In genomic region chr7:119795311-119795710, GRCm38 (mm10) we compare ENCODE assay signal across 7 mouse cellular contexts. TPM values are rescaled to one million over a fixed set of nuclear protein-coding genes. Genes with fewer than 3 reads are reported as not detected.
A peak's percentile ranks its signal among the peaks of the same experiment; 100 is the strongest.
DNase-seq lines count a peak whose midpoint lies in the region; ATAC-seq and TF ChIP-seq lines count a peak whose summit lies in the region.

No protein-coding gene starts in this region.

- ATAC-seq in lung, postnatal 0 days, result no peak
- no peak for ATAC-seq in forebrain, embryonic 11.5 days (replicated peaks; ENCODE audit: low FRiP score)
- ATAC-seq in limb, embryonic 13.5 days (ENCODE audit: low FRiP score, low read depth), result no peak
- no peak for ATAC-seq in stomach, embryonic 14.5 days (ENCODE audit: insufficient number of reproducible peaks, insufficient read depth, low FRiP score, low read depth)

- no peaks in the 10 kb centered on the region for H3K36me3 ChIP-seq in lung, postnatal 0 days (ENCODE audit: insufficient read depth, low read length)
- H3K36me3 ChIP-seq in forebrain, embryonic 11.5 days (ENCODE audit: control insufficient read depth, insufficient read depth, low read length), result no peaks in the 10 kb centered on the region; the same call in 1 of the 2 replicates
- H3K36me3 ChIP-seq in limb, embryonic 13.5 days, result peaks cover 6% of the 10 kb centered on the region
- H3K36me3 ChIP-seq in stomach, embryonic 14.5 days (ENCODE audit: control insufficient read depth, insufficient read depth, low read length), result peaks cover 3% of the 10 kb centered on the region

- no peaks in the 10 kb centered on the region for H3K27me3 ChIP-seq in lung, postnatal 0 days (replicated peaks; ENCODE audit: insufficient read depth, low read length)
- no peaks in the 10 kb centered on the region for H3K27me3 ChIP-seq in forebrain, embryonic 11.5 days (ENCODE audit: control insufficient read depth, insufficient read depth, low read length)
- H3K27me3 ChIP-seq in limb, embryonic 13.5 days, result no peaks in the 10 kb centered on the region
- no peaks in the 10 kb centered on the region for H3K27me3 ChIP-seq in stomach, embryonic 14.5 days (ENCODE audit: control insufficient read depth, insufficient read depth, low read length)

- no peak for TF ChIP-seq EP300 in lung, postnatal 0 days (IDR thresholded peaks at IDR 0.05)

- peak overlapping the region; percentile 27 for H3K4me2 ChIP-seq in lung, postnatal 0 days (replicated peaks; ENCODE audit: low read depth, low read length)
- peak overlapping the region; percentile 44 for H3K4me2 ChIP-seq in forebrain, embryonic 11.5 days (ENCODE audit: low read depth, low read length, severe bottlenecking)
- H3K4me2 ChIP-seq in limb, embryonic 13.5 days (replicated peaks), result peak overlapping the region; percentile 57
- H3K4me2 ChIP-seq in stomach, embryonic 14.5 days (replicated peaks; ENCODE audit: low read depth, low read length), result peak overlapping the region; percentile 43

- H3K4me3 ChIP-seq in lung, postnatal 0 days (ENCODE audit: low read depth, low read length), result no peak overlapping the region
- peak overlapping the region; percentile 24 for H3K4me3 ChIP-seq in forebrain, embryonic 11.5 days (ENCODE audit: low read depth, low read length)
- H3K4me3 ChIP-seq in limb, embryonic 13.5 days, result peak overlapping the region; percentile 33
- peak overlapping the region; percentile 72 for H3K4me3 ChIP-seq in stomach, embryonic 14.5 days (ENCODE audit: low read depth, low read length)

- H3K4me1 ChIP-seq in lung, postnatal 0 days (ENCODE audit: insufficient read depth, low read depth, low read length), result no peaks in the 10 kb centered on the region
- H3K4me1 ChIP-seq in forebrain, embryonic 11.5 days (replicated peaks; ENCODE audit: control insufficient read depth, insufficient read depth, low read length), result no peaks in the 10 kb centered on the region; the same call in 1 of the 2 replicates
- H3K4me1 ChIP-seq in limb, embryonic 13.5 days, result peaks cover 14% of the 10 kb centered on the region
- H3K4me1 ChIP-seq in stomach, embryonic 14.5 days (ENCODE audit: control insufficient read depth, insufficient read depth, low read length), result peaks cover 5% of the 10 kb centered on the region; the same call in 1 of the 2 replicates

- TF ChIP-seq CTCF in lung, postnatal 0 days (IDR thresholded peaks at IDR 0.05), result no peak

- no peak overlapping the region for H3K27ac ChIP-seq in lung, postnatal 0 days (ENCODE audit: low read length)
- no peak overlapping the region for H3K27ac ChIP-seq in forebrain, embryonic 11.5 days (ENCODE audit: low read depth, low read length)
- no peak overlapping the region for H3K27ac ChIP-seq in limb, embryonic 13.5 days
- no peak overlapping the region for H3K27ac ChIP-seq in stomach, embryonic 14.5 days (ENCODE audit: low read length)

- H3K9ac ChIP-seq in lung, postnatal 0 days (replicated peaks; ENCODE audit: low read depth), result no peak overlapping the region
- peak overlapping the region; percentile 16; the same call in 1 of the 2 replicates for H3K9ac ChIP-seq in forebrain, embryonic 11.5 days (ENCODE audit: low read length)
- no peak overlapping the region; the same call in 1 of the 2 replicates for H3K9ac ChIP-seq in limb, embryonic 13.5 days
- no peak overlapping the region for H3K9ac ChIP-seq in stomach, embryonic 14.5 days (replicated peaks; ENCODE audit: low read depth, low read length)

- DNase-seq in lung, postnatal 0 days (ENCODE audit: low spot score), result no peak
- DNase-seq in lung, postnatal 10 days, result no peak
- DNase-seq in forebrain, embryonic 11.5 days (ENCODE audit: low spot score), result no peak
- no peak for DNase-seq in cerebellum, postnatal 10 days
- DNase-seq in embryo, embryonic 10 days (ENCODE audit: low spot score), result no peak

- H3K9me3 ChIP-seq in lung, postnatal 0 days (ENCODE audit: low read length), result no peaks in the 10 kb centered on the region
- no peaks in the 10 kb centered on the region for H3K9me3 ChIP-seq in forebrain, embryonic 11.5 days (ENCODE audit: control insufficient read depth, low read length)
- no peaks in the 10 kb centered on the region for H3K9me3 ChIP-seq in limb, embryonic 13.5 days
- H3K9me3 ChIP-seq in stomach, embryonic 14.5 days (ENCODE audit: control insufficient read depth, low read depth, low read length), result no peaks in the 10 kb centered on the region

RNA-seq across cellular contexts. Expression of gene Eri2, which starts 1.5 kb away (rescaled TPM):
- polyA plus RNA-seq in lung, postnatal 0 days (2015; fragmentation: Nextera tagmentation; extraction: Ambion mirVana), result 4.9 and 5.7 TPM in 2 replicates
- 39.1 and 43.1 TPM in 2 replicates for polyA plus RNA-seq in forebrain, embryonic 11.5 days (2014; fragmentation: Nextera tagmentation; extraction: Ambion mirVana)
- polyA plus RNA-seq in limb, embryonic 13.5 days (2015; fragmentation: Nextera tagmentation; extraction: Ambion mirVana), result 23.4 and 26.2 TPM in 2 replicates
- polyA plus RNA-seq in stomach, embryonic 14.5 days (2014; fragmentation: Nextera tagmentation; extraction: Ambion mirVana), result 27.5 and 27.9 TPM in 2 replicates

RNA-seq across cellular contexts. Expression of gene Rexo5, which starts 1.5 kb away (rescaled TPM):
- polyA plus RNA-seq in lung, postnatal 0 days (2015; fragmentation: Nextera tagmentation; extraction: Ambion mirVana), result 8.3 and 9.2 TPM in 2 replicates
- polyA plus RNA-seq in forebrain, embryonic 11.5 days (2014; fragmentation: Nextera tagmentation; extraction: Ambion mirVana), result 24.9 and 27.5 TPM in 2 replicates
- polyA plus RNA-seq in limb, embryonic 13.5 days (2015; fragmentation: Nextera tagmentation; extraction: Ambion mirVana), result 24.8 and 26.2 TPM in 2 replicates
- 22.9 and 25.0 TPM in 2 replicates for polyA plus RNA-seq in stomach, embryonic 14.5 days (2014; fragmentation: Nextera tagmentation; extraction: Ambion mirVana)

RNA-seq across cellular contexts. Expression of gene Acsm3, which starts 34.6 kb away (rescaled TPM):
- polyA plus RNA-seq in lung, postnatal 0 days (2015; fragmentation: Nextera tagmentation; extraction: Ambion mirVana), result 0.15 TPM in 1 of 2 replicates, not detected in the other
- polyA plus RNA-seq in forebrain, embryonic 11.5 days (2014; fragmentation: Nextera tagmentation; extraction: Ambion mirVana), result 0.17 and 0.84 TPM in 2 replicates
- polyA plus RNA-seq in limb, embryonic 13.5 days (2015; fragmentation: Nextera tagmentation; extraction: Ambion mirVana), result 0.32 and 0.41 TPM in 2 replicates
- polyA plus RNA-seq in stomach, embryonic 14.5 days (2014; fragmentation: Nextera tagmentation; extraction: Ambion mirVana), result 11.0 and 11.6 TPM in 2 replicates
